Mouse (Mus musculus) G1E-ER4 (cell line): ENCODE data around the gene Synj1. TPM values are rescaled to one million over a fixed set of nuclear protein-coding genes. Genes with fewer than 3 reads are reported as not detected.

Experiments used
- GATA1 ChIP-seq: IDR thresholded peaks from one replicate; pipeline ENCODE4 v1.8.0; 2012; ENCODE audit warnings: low read length, inconsistent platforms
- polyA plus RNA-seq: library from polyadenylated mRNA; stranded (reverse); fragments of >175 nt; gene quantifications from 2 replicates; pipeline ENCODE4 v1.2.3, GENCODE M21; 2012

Gene Synj1
- polyA plus RNA-seq, 1 experiment, result 73.4 TPM

GRCm38 (mm10) chr16:90890683-90891082 is 120.4 kb downstream of the Synj1 start:
- TF ChIP-seq GATA1, result no peak

Other genes with a start within 250 kb of the Synj1 start
- 10.5 and 11.8 TPM in 2 replicates for gene Urb1, start 200.9 kb downstream of the Synj1 start, polyA plus RNA-seq
- not detected in 2 replicates for gene Eva1c, start 184.6 kb downstream of the Synj1 start, polyA plus RNA-seq
- gene Cfap298, start 76.2 kb downstream of the Synj1 start, polyA plus RNA-seq, result 56.1 and 70.5 TPM in 2 replicates
- 36.4 and 49.0 TPM in 2 replicates for gene Paxbp1, start 33.2 kb upstream of the Synj1 start, polyA plus RNA-seq
- gene 4932438H23Rik, start 83.8 kb upstream of the Synj1 start, polyA plus RNA-seq, result not detected in 2 replicates
- not detected in 2 replicates for gene Olig2, start 214.1 kb upstream of the Synj1 start, polyA plus RNA-seq